ENCODE assay signal across 9 mouse cellular contexts in the genomic region with DNA sequence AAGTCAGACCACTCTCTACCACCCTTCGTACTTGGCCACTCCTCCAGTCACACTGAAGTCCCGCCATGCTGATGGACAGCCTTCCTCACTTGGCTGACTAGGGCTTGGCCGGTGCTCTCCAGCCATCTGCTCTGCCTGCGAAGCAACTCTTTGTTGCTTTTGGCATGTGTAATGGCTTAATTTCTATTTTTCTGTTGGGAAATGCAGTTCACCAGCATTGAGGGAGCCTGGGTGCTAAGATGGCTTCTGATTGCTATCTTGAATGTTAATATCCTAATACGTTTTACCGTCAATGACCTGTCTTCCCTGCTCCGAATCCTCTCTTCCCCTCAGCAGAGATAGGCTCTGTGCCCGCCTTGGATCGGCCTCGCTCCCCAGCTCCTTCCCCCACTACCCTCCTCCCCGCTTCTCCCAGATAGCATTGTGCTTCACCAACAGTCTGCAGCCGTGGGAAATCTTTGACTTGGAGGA.
A peak's percentile ranks its signal among the peaks of the same experiment; 100 is the strongest.
DNase-seq lines count a peak whose midpoint lies in the region; ATAC-seq lines count a peak whose summit lies in the region.
"Had no signal": no experiment of that assay in that cellular context is flagged by ENCODE, and none has a peak within 500 bp of the region (broad histone marks: within the 10 kb centered on the region; RNA-seq: fewer than 3 reads in every experiment).

No protein-coding gene starts in this region.

- no peaks in the 10 kb centered on the region for H3K36me3 ChIP-seq in hindbrain, embryonic 13.5 days
- H3K36me3 ChIP-seq in hindbrain, embryonic 11.5 days (ENCODE audit: control insufficient read depth, insufficient read depth, low read length) = no peaks in the 10 kb centered on the region
- H3K36me3 ChIP-seq in embryonic facial prominence, embryonic 14.5 days (ENCODE audit: control insufficient read depth, insufficient read depth, low read length) = no peaks in the 10 kb centered on the region
- no peaks in the 10 kb centered on the region for H3K36me3 ChIP-seq in hindbrain, embryonic 15.5 days
- H3K36me3 ChIP-seq: embryonic facial prominence, embryonic 15.5 days had no signal

- H3K9me3 ChIP-seq in hindbrain, embryonic 13.5 days = no peaks in the 10 kb centered on the region
- H3K9me3 ChIP-seq in hindbrain, embryonic 11.5 days (ENCODE audit: control insufficient read depth, low read length) = no peaks in the 10 kb centered on the region
- no peaks in the 10 kb centered on the region for H3K9me3 ChIP-seq in embryonic facial prominence, embryonic 14.5 days (ENCODE audit: control insufficient read depth, low read length)
- no peaks in the 10 kb centered on the region for H3K9me3 ChIP-seq in hindbrain, embryonic 15.5 days
- H3K9me3 ChIP-seq: embryonic facial prominence, embryonic 15.5 days had no signal

- WGBS in hindbrain, embryonic 13.5 days = 53% methylated on average over 12 of the region's 12 CpGs
- WGBS in hindbrain, embryonic 11.5 days = 78% methylated on average over 12 of the region's 12 CpGs
- WGBS in embryonic facial prominence, embryonic 14.5 days = 50% methylated on average over 12 of the region's 12 CpGs
- 41% methylated on average over 12 of the region's 12 CpGs for WGBS in hindbrain, embryonic 15.5 days

- no peak overlapping the region; the same call in 1 of the 2 replicates for H3K9ac ChIP-seq in hindbrain, embryonic 13.5 days
- no peak overlapping the region for H3K9ac ChIP-seq in hindbrain, embryonic 11.5 days (ENCODE audit: low read depth, low read length)
- no peak overlapping the region for H3K9ac ChIP-seq in embryonic facial prominence, embryonic 14.5 days (ENCODE audit: low read depth, low read length)
- H3K9ac ChIP-seq in hindbrain, embryonic 15.5 days = no peak overlapping the region
- H3K9ac ChIP-seq: embryonic facial prominence, embryonic 15.5 days had no signal

- H3K4me3 ChIP-seq in hindbrain, embryonic 13.5 days = no peak overlapping the region
- no peak overlapping the region for H3K4me3 ChIP-seq in hindbrain, embryonic 11.5 days (ENCODE audit: low read depth, low read length)
- H3K4me3 ChIP-seq in embryonic facial prominence, embryonic 14.5 days (ENCODE audit: low read depth, low read length) = no peak overlapping the region
- H3K4me3 ChIP-seq in hindbrain, embryonic 15.5 days = no peak overlapping the region
- H3K4me3 ChIP-seq: embryonic facial prominence, embryonic 15.5 days had no signal

- H3K27ac ChIP-seq in hindbrain, embryonic 13.5 days = peak overlapping the region; percentile 55
- no peak overlapping the region for H3K27ac ChIP-seq in hindbrain, embryonic 11.5 days (ENCODE audit: low read depth, low read length)
- H3K27ac ChIP-seq in embryonic facial prominence, embryonic 14.5 days (replicated peaks; ENCODE audit: low read depth, low read length) = peak overlapping the region; percentile 40; the same call in 1 of the 2 replicates
- H3K27ac ChIP-seq in hindbrain, embryonic 15.5 days (replicated peaks) = peak overlapping the region; percentile 41
- H3K27ac ChIP-seq: embryonic facial prominence, embryonic 15.5 days had no signal

- no peaks in the 10 kb centered on the region for H3K27me3 ChIP-seq in hindbrain, embryonic 13.5 days
- no peaks in the 10 kb centered on the region for H3K27me3 ChIP-seq in hindbrain, embryonic 11.5 days (ENCODE audit: control insufficient read depth, insufficient read depth, low read length)
- no peaks in the 10 kb centered on the region for H3K27me3 ChIP-seq in embryonic facial prominence, embryonic 14.5 days (replicated peaks; ENCODE audit: control insufficient read depth, insufficient read depth, low read length)
- no peaks in the 10 kb centered on the region for H3K27me3 ChIP-seq in hindbrain, embryonic 15.5 days
- H3K27me3 ChIP-seq: embryonic facial prominence, embryonic 15.5 days had no signal

- no peak for DNase-seq in hindbrain, embryonic 11.5 days (ENCODE audit: low spot score)
- peak; percentile 30 for DNase-seq in MN1 (ENCODE audit: low spot score)
- no peak for DNase-seq in embryonic facial prominence, embryonic 14.5 days (ENCODE audit: low spot score)
- no peak for DNase-seq in retina, embryonic 14.5 days (ENCODE audit: low spot score)

- no peak overlapping the region for H3K4me2 ChIP-seq in hindbrain, embryonic 13.5 days
- no peak overlapping the region for H3K4me2 ChIP-seq in hindbrain, embryonic 11.5 days (replicated peaks; ENCODE audit: low read depth, low read length)
- H3K4me2 ChIP-seq in embryonic facial prominence, embryonic 14.5 days (ENCODE audit: low read depth, low read length) = no peak overlapping the region
- H3K4me2 ChIP-seq in hindbrain, embryonic 15.5 days = peak overlapping the region; percentile 30
- H3K4me2 ChIP-seq: embryonic facial prominence, embryonic 15.5 days had no signal

- H3K4me1 ChIP-seq in hindbrain, embryonic 13.5 days (replicated peaks) = peaks cover 20% of the 10 kb centered on the region
- no peaks in the 10 kb centered on the region; the same call in 1 of the 2 replicates for H3K4me1 ChIP-seq in hindbrain, embryonic 11.5 days (replicated peaks; ENCODE audit: control insufficient read depth, insufficient read depth, low read length)
- peaks cover 24% of the 10 kb centered on the region for H3K4me1 ChIP-seq in embryonic facial prominence, embryonic 14.5 days (ENCODE audit: control insufficient read depth, insufficient read depth, low read length)
- peaks cover 33% of the 10 kb centered on the region for H3K4me1 ChIP-seq in hindbrain, embryonic 15.5 days (replicated peaks)

- no peak for ATAC-seq in hindbrain, embryonic 13.5 days (ENCODE audit: low FRiP score)
- ATAC-seq in hindbrain, embryonic 11.5 days (ENCODE audit: low FRiP score) = no peak
- no peak for ATAC-seq in embryonic facial prominence, embryonic 14.5 days (ENCODE audit: low read depth)
- ATAC-seq in hindbrain, embryonic 15.5 days (ENCODE audit: low FRiP score, low read depth) = peak; percentile 59; the same call in 1 of the 2 replicates
- no peak for ATAC-seq in CD4-positive, CD25-positive, alpha-beta regulatory T cell, adult 4 months
- no peak for ATAC-seq in frontal cortex, adult (ENCODE audit: low TSS enrichment)
